Comparison of ENCODE assay signal across 24 mouse cellular contexts in genomic region chr5:143484955-143485354, GRCm38 (mm10). TPM values are rescaled to one million over a fixed set of nuclear protein-coding genes. Genes with fewer than 3 reads are reported as not detected.
DNase-seq lines count a peak whose midpoint lies in the region; ATAC-seq lines count a peak whose summit lies in the region.
"Had no signal": no experiment of that assay in that cellular context is flagged by ENCODE, and none has a peak within 500 bp of the region (broad histone marks: within the 10 kb centered on the region; RNA-seq: fewer than 3 reads in every experiment).

No protein-coding gene starts in this region.

- DNase-seq in CD8-positive naive resting alpha-beta T cell, adult 2 months (ENCODE audit: low read depth in 2 of 2, low spot score in 2 of 2), result peak; percentile 11 to 49
- peak; percentile 73 for DNase-seq in naive thymus-derived CD4-positive, alpha-beta T cell, adult 2 months (ENCODE audit: low read depth)
- peak; percentile 23 to 28 for DNase-seq in thymus, postnatal 36 days
- DNase-seq in cerebellum, postnatal 10 days, result no peak
- no peak for DNase-seq in testis, postnatal 10 days (ENCODE audit: low spot score)
- no peak for DNase-seq in lung, postnatal 36 days
- DNase-seq: adrenal gland, postnatal 25 days; B cell, adult 2 months; cerebellum, adult 11-12 months; cerebellum, postnatal 14 days; embryo, embryonic 11 days; gastrocnemius, adult 2 months; gastrocnemius, postnatal 36 days; heart, adult 2 months; heart, postnatal 4 days; kidney, adult 11 months; kidney, postnatal 14 days; liver; lung, adult 2 months; lung, postnatal 10 days had no signal

- peak; percentile 43 to 58 for ATAC-seq in hematopoietic stem cell, adult 5-6 weeks (replicated peaks in 1 of 2; ENCODE audit: insufficient read depth in 1 of 2, low FRiP score in 2 of 2, low TSS enrichment in 1 of 2, low read depth in 1 of 2, poor library complexity in 2 of 2, severe bottlenecking in 2 of 2)
- ATAC-seq: forebrain, embryonic 15.5 days; inflammation-experienced regulatory T-cells, adult 6 months; midbrain, embryonic 13.5 days had no signal

RNA-seq across cellular contexts. Expression of gene Daglb, which starts 20.6 kb away (rescaled TPM):
- total RNA-seq in hematopoietic stem cell, adult 5-6 weeks (2017), result 9.8 and 11.5 TPM in 2 replicates

RNA-seq across cellular contexts. Expression of gene Rac1, which starts 42.9 kb away (rescaled TPM):
- total RNA-seq in hematopoietic stem cell, adult 5-6 weeks (2017), result 107 and 130 TPM in 2 replicates

Comparison
In these comparisons a context has a peak if more than half of its experiments do, and no peak if none do; other contexts are left out.
1. DNase-seq: peak in CD8-positive naive resting alpha-beta T cell, adult 2 months (2 of 2), naive thymus-derived CD4-positive, alpha-beta T cell, adult 2 months (single experiment) and thymus, postnatal 36 days (2 of 2); none in cerebellum, postnatal 10 days (0 of 2), testis, postnatal 10 days (single experiment) and lung, postnatal 36 days (single experiment).